Mouse (Mus musculus): ENCODE measurements around the gene Ttc29. TPM values are rescaled to one million over a fixed set of nuclear protein-coding genes. Genes with fewer than 3 reads are reported as not detected.

Gene Ttc29
- polyA plus RNA-seq, 1 experiment from 2014 or later: not detected

DNA sequence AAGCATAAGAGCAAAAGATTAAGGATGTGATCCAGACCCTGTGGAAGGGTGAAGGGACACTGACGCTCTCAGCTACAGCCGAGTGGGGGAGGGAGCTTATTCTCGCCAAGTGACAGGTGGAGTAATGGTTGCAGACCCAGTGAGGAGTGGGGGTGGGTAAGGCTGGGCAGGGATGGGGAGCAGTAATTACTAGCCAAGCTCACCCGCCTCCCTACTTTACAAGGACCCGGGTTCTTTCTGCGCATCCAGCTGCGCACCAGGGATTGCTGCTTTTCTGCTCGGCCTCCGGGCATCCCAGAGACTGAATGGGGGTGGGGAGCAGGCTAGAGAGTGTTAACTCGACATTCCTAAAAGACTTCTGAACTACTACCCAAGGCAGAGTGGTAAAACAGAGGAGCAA lies 213.4 kb downstream of the Ttc29 start:
- no peak for ATAC-seq (ENCODE audit: insufficient number of reproducible peaks, low FRiP score)
- Histone ChIP-seq H3K27ac (ENCODE audit: poor library complexity, severe bottlenecking) (no peak overlapping the region), H3K36me3 (no peaks in the 10 kb centered on the region), H3K9me3 (replicated peaks) (no peaks in the 10 kb centered on the region), H3K4me2 (no peak overlapping the region), H3K27me3 (replicated peaks) (peaks cover 83% of the 10 kb centered on the region), H3K4me1 (replicated peaks) (no peaks in the 10 kb centered on the region; the same call in 1 of the 2 replicates), H3K9ac (no peak overlapping the region), H3K4me3 (no peak overlapping the region)
- 2% methylated on average over 10 of the region's 10 CpGs for WGBS

DNA sequence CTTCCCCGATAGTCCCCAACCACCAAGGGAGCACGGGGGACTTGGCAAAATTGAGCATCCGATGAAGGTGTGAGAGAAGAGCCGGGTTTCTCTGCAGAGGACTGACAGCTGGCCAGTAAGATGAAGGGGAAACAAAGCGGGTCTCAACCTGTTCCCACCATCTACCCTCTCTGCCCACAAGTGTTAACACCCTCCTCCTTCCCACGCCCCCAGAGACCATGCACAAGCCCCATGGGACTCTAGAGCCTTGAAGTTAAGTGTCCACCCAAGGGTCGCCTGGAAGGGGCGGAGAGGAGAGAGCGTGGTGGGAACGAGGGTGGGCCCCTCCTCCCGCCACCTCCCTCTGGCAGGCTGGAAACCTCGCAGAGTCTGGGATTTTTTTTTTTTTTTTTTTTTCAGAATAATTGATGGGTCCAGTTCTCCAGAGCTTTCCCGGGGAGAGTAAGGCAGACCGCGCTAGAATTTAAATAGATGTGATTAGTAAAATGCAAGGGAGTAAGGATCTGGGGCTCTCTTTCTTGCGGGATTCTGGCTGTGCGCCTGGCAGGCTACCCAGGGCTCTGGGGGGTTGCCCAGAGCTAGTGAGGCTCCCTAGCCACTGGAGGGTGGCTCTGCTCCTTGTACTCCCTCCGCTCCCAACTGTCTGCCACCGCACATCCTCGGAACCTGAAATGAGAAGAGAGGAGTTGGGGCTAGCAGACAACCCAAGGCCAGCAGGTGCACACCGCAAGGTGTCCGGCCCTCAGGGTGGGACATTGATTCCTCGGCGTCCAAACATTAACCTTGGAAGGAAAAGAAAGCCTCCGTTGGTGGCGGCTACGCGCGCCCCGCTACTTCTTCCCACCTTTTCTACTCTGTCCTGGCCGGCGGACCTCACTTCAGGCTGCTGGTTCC lies 214.0 kb downstream of the Ttc29 start:
- WGBS: 2% methylated on average over 32 of the region's 32 CpGs
- H3K4me2 ChIP-seq: no peak overlapping the region
- H3K27ac ChIP-seq (ENCODE audit: poor library complexity, severe bottlenecking): no peak overlapping the region
- H3K4me1 ChIP-seq (replicated peaks): no peaks in the 10 kb centered on the region; the same call in 1 of the 2 replicates
- no peak overlapping the region for H3K9ac ChIP-seq
- ATAC-seq (ENCODE audit: insufficient number of reproducible peaks, low FRiP score): no peak
- H3K27me3 ChIP-seq (replicated peaks): peaks cover 82% of the 10 kb centered on the region
- no peaks in the 10 kb centered on the region for H3K36me3 ChIP-seq
- no peaks in the 10 kb centered on the region for H3K9me3 ChIP-seq (replicated peaks)
- 0 out of 2 replicates have a peak overlapping the region, but pooled peaks have one; percentile 15 for H3K4me3 ChIP-seq

DNA sequence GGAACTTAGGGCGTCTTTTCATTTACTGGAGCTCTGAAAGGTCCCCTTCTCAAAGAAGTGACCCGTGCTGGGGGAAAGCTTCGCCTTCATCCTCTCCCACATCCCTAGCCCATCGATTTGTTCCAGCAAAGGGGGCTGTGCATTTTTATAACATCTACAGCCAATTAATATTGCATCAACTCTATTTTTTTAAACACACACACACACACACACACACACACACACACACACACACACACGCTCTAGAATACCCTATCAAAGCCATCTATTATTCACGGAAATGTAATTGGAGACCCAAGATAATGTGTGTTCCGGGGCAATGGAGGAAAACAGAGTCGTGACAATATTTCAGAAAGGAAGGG lies 214.7 kb downstream of the Ttc29 start:
- H3K36me3 ChIP-seq: no peaks in the 10 kb centered on the region
- no peak for ATAC-seq (ENCODE audit: insufficient number of reproducible peaks, low FRiP score)
- no peak overlapping the region for H3K27ac ChIP-seq (ENCODE audit: poor library complexity, severe bottlenecking)
- H3K27me3 ChIP-seq (replicated peaks): peaks cover 82% of the 10 kb centered on the region
- no peak overlapping the region for H3K4me3 ChIP-seq
- no peak overlapping the region for H3K9ac ChIP-seq
- 3% methylated on average over 8 of the region's 8 CpGs for WGBS
- H3K9me3 ChIP-seq (replicated peaks): no peaks in the 10 kb centered on the region
- H3K4me1 ChIP-seq (replicated peaks): no peaks in the 10 kb centered on the region; the same call in 1 of the 2 replicates
- H3K4me2 ChIP-seq: no peak overlapping the region

DNA sequence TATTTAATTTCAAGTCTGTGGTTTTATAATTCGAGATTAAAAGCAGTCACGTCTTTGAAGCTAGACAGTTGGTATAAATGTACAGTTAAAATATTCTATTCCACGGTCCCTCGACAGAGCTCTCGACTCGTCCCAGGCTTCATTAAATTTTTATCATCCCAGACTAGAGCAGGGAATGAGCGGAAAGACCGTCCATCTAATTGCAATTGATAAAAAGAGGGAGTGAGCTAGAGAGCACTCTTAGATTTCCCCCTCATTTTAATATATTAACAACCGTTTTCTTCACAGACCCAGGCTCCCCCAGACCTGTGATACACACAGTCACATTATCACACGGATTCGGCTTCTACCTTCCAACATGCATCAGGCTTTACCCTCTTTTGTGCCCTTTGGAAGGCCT lies 215.1 kb downstream of the Ttc29 start:
- H3K27me3 ChIP-seq (replicated peaks): peaks cover 80% of the 10 kb centered on the region
- no peak overlapping the region for H3K9ac ChIP-seq
- no peak overlapping the region for H3K4me2 ChIP-seq
- H3K4me3 ChIP-seq: no peak overlapping the region
- H3K36me3 ChIP-seq: no peaks in the 10 kb centered on the region
- no peak overlapping the region for H3K27ac ChIP-seq (ENCODE audit: poor library complexity, severe bottlenecking)
- H3K4me1 ChIP-seq (replicated peaks): no peaks in the 10 kb centered on the region; the same call in 1 of the 2 replicates
- H3K9me3 ChIP-seq (replicated peaks): no peaks in the 10 kb centered on the region
- WGBS: 8% methylated on average over 11 of the region's 11 CpGs
- ATAC-seq (ENCODE audit: insufficient number of reproducible peaks, low FRiP score): no peak

DNA sequence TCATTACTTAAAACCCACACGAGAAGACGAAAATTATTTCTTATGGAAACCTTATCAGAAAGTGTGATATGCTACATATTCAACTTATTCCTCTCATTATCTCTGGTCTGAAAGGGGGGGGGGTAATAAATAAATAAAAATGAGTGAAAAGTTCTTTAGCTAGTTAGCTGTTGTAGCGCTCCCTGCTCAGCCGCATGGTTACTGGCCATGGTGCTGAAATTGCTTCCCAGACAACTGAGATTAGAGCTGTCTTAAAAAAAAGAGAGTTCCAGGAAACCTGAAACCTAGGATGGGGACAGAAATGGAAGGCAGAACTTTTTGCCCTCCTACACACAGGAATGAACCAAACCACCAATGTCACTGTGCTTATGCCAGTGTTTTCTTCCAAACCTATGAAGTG lies 218.3 kb downstream of the Ttc29 start:
- Histone ChIP-seq H3K27me3 (replicated peaks) (peaks cover 78% of the 10 kb centered on the region), H3K4me3 (no peak overlapping the region), H3K27ac (ENCODE audit: poor library complexity, severe bottlenecking) (no peak overlapping the region), H3K4me1 (replicated peaks) (peaks cover 20% of the 10 kb centered on the region), H3K9ac (no peak overlapping the region), H3K9me3 (replicated peaks) (no peaks in the 10 kb centered on the region), H3K36me3 (no peaks in the 10 kb centered on the region), H3K4me2 (no peak overlapping the region)
- ATAC-seq (ENCODE audit: insufficient number of reproducible peaks, low FRiP score): no peak
- WGBS: 4% methylated on average over 4 of the region's 4 CpGs

DNA sequence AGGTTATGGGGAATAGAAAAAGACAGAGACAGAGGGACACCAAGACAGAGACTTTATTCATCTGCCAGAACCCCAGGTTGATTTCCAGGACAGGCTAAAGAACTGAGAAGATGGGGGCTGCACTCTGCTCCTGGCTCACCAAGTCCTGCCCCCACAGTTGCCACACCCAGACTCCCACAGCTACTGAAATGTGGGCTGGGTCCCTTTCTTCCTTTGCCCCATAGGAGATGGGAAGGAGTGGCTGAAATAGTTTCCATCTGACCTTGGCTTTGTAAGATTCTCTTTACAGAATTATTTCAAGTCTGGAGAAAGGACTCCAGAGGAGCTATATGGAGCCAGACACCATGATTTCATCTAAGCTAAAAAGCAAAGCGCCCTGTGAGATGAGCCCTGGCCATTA lies 219.4 kb downstream of the Ttc29 start:
- 32% methylated on average over 1 of the region's 1 CpGs for WGBS
- ATAC-seq (ENCODE audit: insufficient number of reproducible peaks, low FRiP score): no peak
- no peak overlapping the region for H3K4me3 ChIP-seq
- H3K9me3 ChIP-seq (replicated peaks): no peaks in the 10 kb centered on the region
- H3K27me3 ChIP-seq (replicated peaks): peaks cover 78% of the 10 kb centered on the region
- no peak overlapping the region for H3K4me2 ChIP-seq
- H3K27ac ChIP-seq (ENCODE audit: poor library complexity, severe bottlenecking): no peak overlapping the region
- no peak overlapping the region for H3K9ac ChIP-seq
- H3K36me3 ChIP-seq: no peaks in the 10 kb centered on the region
- H3K4me1 ChIP-seq (replicated peaks): peaks cover 31% of the 10 kb centered on the region

DNA sequence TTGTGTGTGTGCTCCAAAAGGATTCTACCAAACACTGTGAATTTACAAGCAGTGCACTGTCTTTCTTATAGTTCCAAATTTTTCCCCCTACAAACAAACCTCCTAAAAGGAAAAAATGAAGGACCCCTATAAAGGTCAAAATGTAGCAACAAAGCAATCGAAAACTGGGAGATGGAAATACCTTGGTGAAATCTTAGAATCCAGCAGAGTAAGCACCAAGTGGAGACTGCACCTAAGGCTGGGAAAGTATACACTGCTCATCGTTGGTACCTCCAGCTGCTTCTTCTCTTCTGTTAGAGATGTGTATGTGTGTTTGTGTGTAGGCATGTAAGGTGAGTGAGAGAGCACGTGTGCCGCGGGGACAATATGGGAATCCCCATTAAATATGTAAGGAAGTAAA lies 220.2 kb downstream of the Ttc29 start:
- H3K27me3 ChIP-seq (replicated peaks): peaks cover 78% of the 10 kb centered on the region
- peaks cover 38% of the 10 kb centered on the region for H3K4me1 ChIP-seq (replicated peaks)
- no peaks in the 10 kb centered on the region for H3K9me3 ChIP-seq (replicated peaks)
- H3K4me3 ChIP-seq: no peak overlapping the region
- H3K36me3 ChIP-seq: no peaks in the 10 kb centered on the region
- no peak for ATAC-seq (ENCODE audit: insufficient number of reproducible peaks, low FRiP score)
- no peak overlapping the region for H3K4me2 ChIP-seq
- no peak overlapping the region for H3K27ac ChIP-seq (ENCODE audit: poor library complexity, severe bottlenecking)
- no peak overlapping the region for H3K9ac ChIP-seq
- 14% methylated on average over 5 of the region's 5 CpGs for WGBS

DNA sequence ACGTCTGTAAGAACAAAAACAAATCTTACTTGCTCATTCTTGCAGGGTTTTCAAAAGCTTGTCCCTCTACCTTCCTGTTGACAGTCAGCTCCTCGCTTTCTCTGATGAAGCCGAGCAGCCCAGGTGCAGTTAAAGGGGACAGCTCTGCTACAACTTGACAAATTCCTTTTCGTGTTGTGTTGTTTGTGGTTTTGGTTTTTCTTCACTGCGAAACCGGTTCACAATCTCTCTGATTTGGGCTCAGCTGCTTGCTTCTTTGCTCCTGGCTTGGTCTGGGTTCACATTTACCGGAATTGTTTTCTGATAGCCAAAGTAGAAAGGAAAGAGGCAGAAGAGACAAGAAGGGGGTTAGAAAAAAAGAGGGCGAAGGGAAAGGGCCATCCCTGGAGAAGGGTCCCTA lies 221.2 kb downstream of the Ttc29 start:
- WGBS: 5% methylated on average over 8 of the region's 8 CpGs
- Histone ChIP-seq H3K4me3 (peak overlapping the region; percentile 53), H3K9ac (no peak overlapping the region), H3K27ac (ENCODE audit: poor library complexity, severe bottlenecking) (no peak overlapping the region), H3K4me1 (replicated peaks) (peaks cover 38% of the 10 kb centered on the region), H3K4me2 (peak overlapping the region; percentile 90), H3K36me3 (no peaks in the 10 kb centered on the region), H3K9me3 (replicated peaks) (no peaks in the 10 kb centered on the region), H3K27me3 (replicated peaks) (peaks cover 78% of the 10 kb centered on the region)
- ATAC-seq (ENCODE audit: insufficient number of reproducible peaks, low FRiP score): no peak

DNA sequence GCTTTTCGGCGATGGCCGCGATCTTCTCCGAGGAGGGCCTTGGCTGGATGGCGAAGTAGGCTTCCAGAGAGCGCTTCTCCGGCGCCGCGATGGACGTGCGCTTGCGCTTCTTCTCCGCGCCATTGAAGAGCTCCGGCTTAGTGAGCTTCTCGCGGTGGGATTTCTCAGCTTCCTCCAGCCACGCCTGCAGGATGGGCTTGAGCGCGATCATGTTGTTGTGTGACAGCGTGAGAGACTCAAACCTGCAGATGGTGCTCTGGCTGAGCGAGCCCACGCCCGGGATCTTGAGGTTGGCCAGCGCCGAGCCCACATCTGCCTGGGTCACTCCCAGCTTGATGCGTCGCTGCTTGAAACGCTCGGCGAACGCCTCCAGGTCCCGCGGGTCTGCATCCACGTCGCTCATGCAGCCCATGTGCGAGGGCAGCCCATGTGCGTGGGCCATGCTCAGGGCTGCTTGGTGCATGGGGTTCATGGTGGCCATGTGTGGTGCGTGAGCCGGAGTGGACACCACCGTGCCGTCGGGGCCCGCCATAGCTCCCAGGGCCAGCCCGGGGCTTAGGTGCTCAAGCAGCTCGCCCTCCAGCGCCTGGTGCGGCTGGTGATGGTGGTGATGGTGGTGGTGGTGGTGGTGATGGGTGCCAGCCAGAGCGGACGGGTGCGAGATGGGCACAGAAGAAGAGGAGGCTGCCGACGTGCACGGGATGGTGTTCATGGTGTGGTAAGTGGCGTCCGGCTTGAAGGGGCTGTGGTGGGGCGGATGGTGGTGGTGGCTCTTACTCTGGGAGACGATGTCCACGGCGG lies 221.9 kb downstream of the Ttc29 start:
- Histone ChIP-seq H3K9me3 (replicated peaks) (no peaks in the 10 kb centered on the region), H3K4me3 (peak overlapping the region; percentile 53), H3K9ac (no peak overlapping the region), H3K4me2 (peak overlapping the region; percentile 90), H3K27ac (ENCODE audit: poor library complexity, severe bottlenecking) (no peak overlapping the region), H3K4me1 (replicated peaks) (peaks cover 38% of the 10 kb centered on the region), H3K27me3 (replicated peaks) (peaks cover 79% of the 10 kb centered on the region), H3K36me3 (no peaks in the 10 kb centered on the region)
- ATAC-seq (ENCODE audit: insufficient number of reproducible peaks, low FRiP score): no peak
- WGBS: 2% methylated on average over 62 of the region's 62 CpGs

DNA sequence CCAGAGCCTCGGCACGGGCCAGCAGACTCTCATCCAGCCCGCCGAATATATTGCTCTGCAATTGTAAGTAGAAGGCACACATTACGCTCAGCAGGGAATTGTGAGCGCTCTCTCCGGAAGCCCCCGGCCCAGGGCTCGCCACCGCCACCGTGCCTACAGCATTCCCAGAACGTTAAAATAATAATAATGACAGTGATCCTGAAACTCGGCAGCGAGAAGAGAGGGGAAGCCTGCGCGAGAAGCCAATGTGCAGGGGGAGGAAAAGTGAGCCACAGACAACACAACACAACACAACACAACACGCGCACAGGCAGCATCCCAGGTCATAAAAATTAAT lies 222.5 kb downstream of the Ttc29 start:
- H3K4me1 ChIP-seq (replicated peaks): peaks cover 38% of the 10 kb centered on the region
- H3K27ac ChIP-seq (ENCODE audit: poor library complexity, severe bottlenecking): no peak overlapping the region
- H3K36me3 ChIP-seq: no peaks in the 10 kb centered on the region
- no peaks in the 10 kb centered on the region for H3K9me3 ChIP-seq (replicated peaks)
- peak overlapping the region; percentile 90 for H3K4me2 ChIP-seq
- under 1% methylated on average over 18 of the region's 18 CpGs for WGBS
- no peak for ATAC-seq (ENCODE audit: insufficient number of reproducible peaks, low FRiP score)
- peaks cover 82% of the 10 kb centered on the region for H3K27me3 ChIP-seq (replicated peaks)
- H3K4me3 ChIP-seq: peak overlapping the region; percentile 53
- no peak overlapping the region for H3K9ac ChIP-seq

DNA sequence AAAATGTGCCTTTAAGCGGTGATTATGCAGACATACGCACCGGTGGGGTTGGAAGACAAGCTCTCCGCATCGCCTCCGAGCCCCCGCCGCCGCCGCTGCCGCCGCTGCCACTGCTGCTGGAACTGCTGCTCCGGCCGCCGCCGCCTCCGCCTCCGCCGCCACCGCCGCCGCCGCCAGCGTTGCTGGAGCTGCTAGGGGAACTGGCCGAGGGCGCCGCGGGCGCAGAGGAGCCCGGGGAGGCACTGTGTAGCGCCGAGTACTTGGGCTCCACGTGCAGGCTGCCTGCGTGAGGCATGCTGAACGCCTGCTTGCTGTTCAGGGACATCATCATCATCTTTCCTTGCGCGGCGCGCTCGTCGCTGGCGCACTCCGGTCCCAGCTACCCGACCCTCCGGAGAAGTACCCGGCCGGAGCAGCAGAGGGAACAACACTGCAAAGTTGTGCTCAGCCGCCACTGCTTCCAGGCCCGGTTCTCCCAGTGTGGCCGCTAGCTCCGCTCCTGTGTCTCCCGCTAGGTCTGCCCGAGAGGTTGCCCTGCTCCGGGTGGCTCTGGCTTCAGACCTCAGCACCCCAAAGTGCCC lies 223.1 kb downstream of the Ttc29 start, which contains the start of gene Pou4f2:
TSS of gene Pou4f2 (minus strand) at position 575 of the 581 bp plus-strand sequence.
- Histone ChIP-seq H3K27me3 (replicated peaks) (peaks cover 87% of the 10 kb centered on the region), H3K27ac (ENCODE audit: poor library complexity, severe bottlenecking) (no peak within 1 kb of the TSS), H3K4me1 (replicated peaks) (peaks cover 38% of the 10 kb centered on the region), H3K36me3 (no peaks in the 10 kb centered on the region), H3K4me3 (peak within 1 kb of the TSS; percentile 53), H3K4me2 (peak within 1 kb of the TSS; percentile 90), H3K9me3 (replicated peaks) (no peaks in the 10 kb centered on the region), H3K9ac (no peak within 1 kb of the TSS)
- ATAC-seq (ENCODE audit: insufficient number of reproducible peaks, low FRiP score): peak; percentile 51; the same call in 1 of the 2 replicates
- WGBS: 0% methylated on average over 54 of the region's 54 CpGs

Measured in heart, embryonic 12.5 days (tissue).